Mouse (Mus musculus) cerebellum, adult 2 months (tissue): ENCODE measurements around the gene Rwdd3. TPM values are rescaled to one million over a fixed set of nuclear protein-coding genes. Genes with fewer than 3 reads are reported as not detected.

Experiments used
- DNase-seq, 2 experiments: peaks; one replicate each; pipeline ENCODE4 v3.0.0; 2021
- H3K27ac ChIP-seq: fragments of 200-500 bp; 2 replicates; pipeline ENCODE4 v1.5.1; 2012; ENCODE audit warnings: low read length, control low read depth, inconsistent platforms; ENCODE audit not compliant: insufficient read depth
- H3K27me3 ChIP-seq: fragments of 200-500 bp; 2 replicates; pipeline ENCODE4 v1.6.1; 2012; ENCODE audit warnings: inconsistent platforms, mild to moderate bottlenecking, low read length, moderate library complexity; ENCODE audit not compliant: control insufficient read depth, insufficient read depth
- H3K4me1 ChIP-seq: fragments of 200-500 bp; 2 replicates; pipeline ENCODE4 v1.6.1; 2011; ENCODE audit warnings: low read length; ENCODE audit not compliant: control insufficient read depth, insufficient read depth
- H3K4me3 ChIP-seq: fragments of 200-500 bp; replicated peaks from 2 replicates; pipeline ENCODE3; 2011; ENCODE audit warnings: mild to moderate bottlenecking, low read depth, low read length, control low read depth; ENCODE audit not compliant: insufficient read depth
- CTCF ChIP-seq: fragments of 200-500 bp; IDR thresholded peaks from 2 replicates; pipeline ENCODE4 v1.5.1; 2011; ENCODE audit warnings: low read depth, mild to moderate bottlenecking, control low read depth, low read length, moderate library complexity, borderline replicate concordance; ENCODE audit not compliant: insufficient read depth
- POLR2A ChIP-seq: fragments of 200-500 bp; IDR thresholded peaks from 2 replicates; pipeline ENCODE4 v1.6.1; 2011; ENCODE audit warnings: low read length, control low read depth, borderline replicate concordance; ENCODE audit not compliant: insufficient read depth
- WGBS: fragments of 180-500 bp; shearing (Covaris S2); methylation state at CpG from one replicate; pipeline ENCODE4 v1.1.7; 2018; 5-methylcytosine and 5-hydroxymethylcytosine counted together
- polyA plus RNA-seq: library from polyadenylated mRNA; depleted of rRNA; stranded (reverse); fragments of >200 nt; gene quantifications from 2 replicates; pipeline ENCODE4 v1.2.3, GENCODE M21; 2012

Rwdd3 gene
- polyA plus RNA-seq, 1 experiment, result 5.2 TPM

DNA sequence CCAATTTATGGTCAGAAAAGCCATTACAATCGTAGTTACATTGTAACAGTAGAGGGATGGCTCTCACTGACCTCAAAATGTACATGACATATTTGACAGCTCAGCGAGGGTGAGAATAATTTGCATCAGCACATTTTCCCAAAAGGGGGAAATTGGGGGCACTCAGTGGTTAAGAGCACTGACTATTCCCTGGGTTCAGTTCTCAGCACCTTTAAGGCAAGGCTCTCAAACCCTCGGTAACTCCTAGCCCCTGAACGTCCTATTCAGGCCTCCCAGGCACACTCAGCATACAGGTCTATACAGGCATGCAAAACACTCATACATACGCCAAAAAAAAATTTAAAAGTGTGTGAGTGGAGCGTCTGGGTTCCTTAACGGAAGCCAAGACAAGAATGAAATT, 864 bp downstream of the Rwdd3 start:
- TF ChIP-seq CTCF, result no peak
- no peak for TF ChIP-seq POLR2A
- no peaks in the 10 kb centered on the region for H3K27me3 ChIP-seq

DNA sequence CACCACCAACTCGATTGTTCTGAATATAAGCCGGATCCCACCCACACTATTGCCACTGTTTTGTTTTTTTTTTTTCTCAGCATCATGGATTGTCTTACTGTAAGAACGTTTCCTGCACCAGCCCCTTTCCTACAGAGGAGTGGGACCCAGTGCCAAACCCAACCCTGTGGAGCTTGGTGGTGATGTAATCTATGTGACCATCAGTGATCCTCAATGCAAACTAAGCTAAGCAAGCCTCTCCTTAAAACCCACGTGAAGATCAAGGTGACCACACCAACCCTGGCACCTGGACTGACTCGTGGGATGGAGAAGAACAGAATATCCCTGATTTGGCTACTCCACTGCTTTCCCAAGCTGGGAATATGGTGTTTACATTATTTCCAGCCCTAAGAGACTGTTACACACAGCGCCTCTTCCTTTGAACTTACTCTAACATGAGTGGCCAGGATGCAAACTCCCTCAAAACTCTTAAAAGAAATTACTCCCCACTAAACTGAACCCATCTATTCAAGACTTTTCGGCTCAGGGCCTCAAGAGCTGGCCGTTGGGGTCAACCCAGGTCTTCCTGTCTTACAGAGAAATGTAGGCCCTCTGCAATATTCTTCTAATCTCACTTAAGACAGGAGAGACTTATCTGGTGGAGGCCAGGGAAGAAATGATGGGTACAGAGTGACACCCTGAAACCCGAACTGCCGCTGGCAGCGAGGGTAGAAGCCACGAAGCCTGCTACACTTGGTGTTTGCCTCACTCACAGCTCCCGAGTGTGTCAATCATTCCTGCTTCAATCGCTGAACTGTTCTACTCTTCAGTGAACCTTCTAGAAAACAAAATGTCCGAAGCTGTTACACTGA, 2.2 kb downstream of the Rwdd3 start:
- 73% methylated on average over 15 of the region's 15 CpGs for WGBS
- H3K4me1 ChIP-seq, result no peaks in the 10 kb centered on the region
- no peak for DNase-seq
- H3K4me3 ChIP-seq, result no peak overlapping the region
- no peak overlapping the region for H3K27ac ChIP-seq
- TF ChIP-seq CTCF, result no peak
- no peak for TF ChIP-seq POLR2A
- no peaks in the 10 kb centered on the region for H3K27me3 ChIP-seq

More for the DNA sequence above, 864 bp downstream of the Rwdd3 start:
- DNase-seq, result no peak
- 61% methylated on average over 7 of the region's 7 CpGs for WGBS
- Histone ChIP-seq H3K4me1 (no peaks in the 10 kb centered on the region), H3K4me3 (no peak overlapping the region), H3K27ac (no peak overlapping the region)

DNA sequence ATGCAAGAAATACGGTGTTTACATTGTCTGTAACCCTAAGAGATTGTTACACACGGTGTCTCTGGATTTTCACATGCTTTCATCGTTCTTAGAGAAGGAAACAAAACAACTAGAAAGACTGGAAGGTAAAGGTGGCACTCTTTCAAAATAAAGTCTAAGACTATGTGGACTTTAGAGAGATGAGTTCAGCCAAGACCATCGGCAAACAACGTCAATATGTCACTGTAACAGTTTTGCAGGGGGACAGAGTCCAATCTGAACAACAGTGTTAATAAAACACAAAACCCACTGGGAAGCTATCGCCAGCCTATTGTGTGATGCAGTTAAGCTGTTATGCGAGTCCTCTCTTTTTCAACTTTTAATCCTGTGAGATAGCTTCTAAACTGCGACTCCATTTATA, 2.9 kb downstream of the Rwdd3 start:
- 91% methylated on average over 8 of the region's 8 CpGs for WGBS
- DNase-seq, result no peak
- H3K4me3 ChIP-seq, result no peak overlapping the region
- H3K27ac ChIP-seq, result no peak overlapping the region
- TF ChIP-seq CTCF (no peak), POLR2A (no peak)
- H3K27me3 ChIP-seq, result no peaks in the 10 kb centered on the region
- H3K4me1 ChIP-seq, result no peaks in the 10 kb centered on the region

DNA sequence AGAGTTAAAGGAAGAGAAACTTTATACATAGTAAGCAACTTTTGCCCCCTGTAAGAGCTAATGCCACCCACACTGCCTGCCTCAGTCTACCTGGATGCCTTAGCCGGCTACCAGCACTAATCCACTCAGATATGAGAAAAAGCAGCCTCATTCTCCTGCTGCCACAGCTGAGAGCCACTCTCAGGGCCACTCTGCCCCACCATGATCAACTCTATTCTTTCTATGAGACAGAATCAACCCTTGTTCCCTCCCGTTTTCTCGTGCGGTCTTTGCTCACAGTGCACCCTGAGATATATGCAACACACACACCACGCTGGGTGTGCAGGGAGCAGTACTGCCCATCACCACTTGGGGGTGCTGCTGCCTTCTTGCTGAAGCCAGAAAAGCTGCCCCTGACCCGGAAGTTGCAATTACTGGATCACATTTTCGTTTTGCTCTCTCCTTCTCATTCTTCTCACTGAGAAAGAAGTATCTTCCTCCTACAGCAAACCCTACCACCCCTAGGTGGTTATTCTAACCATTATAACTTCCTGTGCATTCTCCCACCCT, 8.2 kb downstream of the Rwdd3 start:
- TF ChIP-seq CTCF (peak; percentile 68), POLR2A (no peak)
- 47% methylated on average over 7 of the region's 7 CpGs for WGBS
- H3K4me1 ChIP-seq, result peaks cover 10% of the 10 kb centered on the region
- peak; percentile 34 to 60 for DNase-seq
- no peak overlapping the region for H3K27ac ChIP-seq
- H3K4me3 ChIP-seq, result no peak overlapping the region
- H3K27me3 ChIP-seq, result no peaks in the 10 kb centered on the region

DNA sequence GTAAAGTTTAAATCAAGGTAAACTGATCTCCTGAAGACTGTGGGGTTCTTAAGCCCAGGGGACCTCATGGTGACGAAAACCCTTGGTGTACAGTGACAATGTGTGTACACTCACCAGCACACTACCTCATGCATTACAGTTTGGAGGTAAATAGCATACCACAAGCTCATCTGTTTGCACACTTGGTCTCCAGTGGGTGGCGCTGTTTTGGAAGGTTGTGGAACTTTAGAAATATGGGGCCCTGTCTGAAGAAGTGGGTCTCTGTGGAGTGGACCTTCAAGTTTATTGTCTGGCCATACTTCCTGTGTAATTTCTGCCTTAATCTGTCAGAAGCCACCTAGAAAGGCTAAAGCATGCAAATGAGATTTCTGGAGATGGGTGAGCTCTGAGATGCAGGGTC, 9.8 kb downstream of the Rwdd3 start:
- no peak for DNase-seq
- Histone ChIP-seq H3K4me1 (peaks cover 10% of the 10 kb centered on the region), H3K27ac (no peak overlapping the region), H3K27me3 (no peaks in the 10 kb centered on the region), H3K4me3 (no peak overlapping the region)
- no peak for TF ChIP-seq POLR2A
- peak; percentile 34; the same call in 1 of the 2 replicates for TF ChIP-seq CTCF
- 59% methylated on average over 2 of the region's 2 CpGs for WGBS

DNA sequence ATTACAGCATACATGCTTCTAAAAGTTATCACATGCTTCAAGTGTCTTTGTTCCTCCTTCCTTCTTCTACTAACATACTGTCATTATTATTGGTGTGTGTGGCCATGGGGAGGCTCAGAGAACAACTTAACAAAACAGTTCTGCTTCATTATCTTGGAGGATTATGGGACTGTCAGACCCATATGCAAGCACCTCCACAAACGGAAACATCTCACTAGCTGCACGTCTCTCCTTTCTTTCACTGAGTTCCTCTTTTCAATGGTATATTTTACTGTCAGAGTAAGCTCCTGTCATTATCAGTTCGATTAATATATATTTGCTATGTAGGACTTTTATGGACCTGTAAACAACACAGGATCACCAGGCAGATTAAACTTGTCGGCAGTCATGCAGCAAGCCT, 11.1 kb downstream of the Rwdd3 start:
- H3K4me3 ChIP-seq, result no peak overlapping the region
- H3K27ac ChIP-seq, result no peak overlapping the region
- no peaks in the 10 kb centered on the region for H3K27me3 ChIP-seq
- H3K4me1 ChIP-seq, result peaks cover 10% of the 10 kb centered on the region
- 85% methylated on average over 4 of the region's 4 CpGs for WGBS
- no peak for DNase-seq
- no peak for TF ChIP-seq CTCF
- TF ChIP-seq POLR2A, result no peak

DNA sequence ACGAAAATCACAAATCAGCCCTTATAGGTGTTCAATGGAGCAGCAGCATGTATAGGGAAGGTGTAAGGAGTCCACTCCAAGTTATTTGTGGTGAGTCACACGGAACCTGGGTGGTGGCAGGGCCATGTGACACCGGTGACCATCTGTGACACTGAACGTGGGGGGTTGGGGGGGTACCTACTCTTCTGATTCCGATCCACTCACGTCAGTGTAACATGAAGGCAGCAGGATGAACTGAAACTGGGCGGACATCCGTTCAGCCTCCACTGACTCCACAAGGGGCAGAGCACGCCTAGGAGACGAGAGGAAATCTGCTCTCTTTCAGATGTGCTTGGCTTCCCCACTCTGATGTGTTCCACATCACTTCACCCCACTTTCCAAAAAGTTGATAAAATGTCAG, 11.9 kb downstream of the Rwdd3 start:
- 13% methylated on average over 10 of the region's 10 CpGs for WGBS
- TF ChIP-seq POLR2A, result no peak
- peak; percentile 27; the same call in 1 of the 2 replicates for TF ChIP-seq CTCF
- peak overlapping the region; percentile 11 for H3K4me3 ChIP-seq
- peak overlapping the region; percentile 27; the same call in 1 of the 2 replicates for H3K27ac ChIP-seq
- H3K4me1 ChIP-seq, result peaks cover 10% of the 10 kb centered on the region
- H3K27me3 ChIP-seq, result no peaks in the 10 kb centered on the region
- peak; percentile 62 to 83 for DNase-seq

DNA sequence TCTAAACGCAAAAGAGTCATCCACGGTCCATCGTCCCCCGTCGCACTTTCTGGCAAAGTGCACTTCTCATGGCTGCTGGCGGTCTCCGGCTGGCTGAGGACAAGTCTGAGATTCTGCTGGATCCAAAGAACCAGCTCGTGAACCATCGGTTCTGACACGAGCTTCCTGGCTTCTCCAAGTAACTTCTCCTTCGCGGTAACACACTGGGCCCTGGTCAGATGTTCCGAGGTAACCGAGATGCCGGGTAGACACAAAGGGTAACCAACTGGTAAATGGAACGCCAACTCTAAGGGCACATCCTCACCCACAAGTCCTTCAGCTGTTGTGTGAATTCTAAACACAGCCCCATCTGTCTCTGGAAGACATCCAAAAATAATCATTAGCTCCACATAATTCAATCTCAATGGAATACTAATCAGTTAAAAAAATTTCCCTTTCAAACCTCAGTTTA, 12.6 kb downstream of the Rwdd3 start:
- no peak overlapping the region for H3K27ac ChIP-seq
- peak overlapping the region; percentile 43 for H3K4me3 ChIP-seq
- no peak for TF ChIP-seq POLR2A
- no peak for TF ChIP-seq CTCF
- no peaks in the 10 kb centered on the region for H3K27me3 ChIP-seq
- WGBS, result 21% methylated on average over 16 of the region's 16 CpGs
- DNase-seq, result peak; percentile 66 to 69
- peaks cover 10% of the 10 kb centered on the region for H3K4me1 ChIP-seq
